In genomic region chr4:155343415-155344298, GRCm38 (mm10) we compare ENCODE assay signal across 12 mouse cellular contexts. TPM values are rescaled to one million over a fixed set of nuclear protein-coding genes. Genes with fewer than 3 reads are reported as not detected.
DNase-seq lines count a peak whose midpoint lies in the region; ATAC-seq lines count a peak whose summit lies in the region.
"Had no signal": no experiment of that assay in that cellular context is flagged by ENCODE, and none has a peak within 500 bp of the region (broad histone marks: within the 10 kb centered on the region; RNA-seq: fewer than 3 reads in every experiment).

No protein-coding gene starts in this region.

- no peaks in the 10 kb centered on the region for H3K36me3 ChIP-seq in hindbrain, embryonic 11.5 days (ENCODE audit: control insufficient read depth, insufficient read depth, low read length)
- H3K36me3 ChIP-seq in midbrain, embryonic 16.5 days (ENCODE audit: control insufficient read depth, insufficient read depth, low read length): no peaks in the 10 kb centered on the region
- H3K36me3 ChIP-seq in kidney, embryonic 14.5 days (ENCODE audit: control insufficient read depth, insufficient read depth, low read length): no peaks in the 10 kb centered on the region
- H3K36me3 ChIP-seq: embryonic facial prominence, embryonic 15.5 days had no signal

- H3K27me3 ChIP-seq in hindbrain, embryonic 11.5 days (ENCODE audit: control insufficient read depth, insufficient read depth, low read length): peaks cover 5% of the 10 kb centered on the region; the same call in 1 of the 2 replicates
- H3K27me3 ChIP-seq in midbrain, embryonic 16.5 days (ENCODE audit: control insufficient read depth, insufficient read depth, low read depth, low read length): no peaks in the 10 kb centered on the region
- peaks cover 26% of the 10 kb centered on the region for H3K27me3 ChIP-seq in kidney, embryonic 14.5 days (ENCODE audit: control insufficient read depth, insufficient read depth, low read length)

- peak overlapping the region; percentile 76 for H3K4me2 ChIP-seq in hindbrain, embryonic 11.5 days (replicated peaks; ENCODE audit: low read depth, low read length)
- H3K4me2 ChIP-seq in midbrain, embryonic 16.5 days (ENCODE audit: low read length): peak overlapping the region; percentile 95
- no peak overlapping the region for H3K4me2 ChIP-seq in kidney, embryonic 14.5 days (replicated peaks; ENCODE audit: low read depth, low read length)

- H3K9ac ChIP-seq in hindbrain, embryonic 11.5 days (ENCODE audit: low read depth, low read length): peak overlapping the region; percentile 29; the same call in 1 of the 2 replicates
- H3K9ac ChIP-seq in midbrain, embryonic 16.5 days (ENCODE audit: low read depth, low read length): peak overlapping the region; percentile 84
- H3K9ac ChIP-seq in kidney, embryonic 14.5 days (ENCODE audit: low read depth, low read length): no peak overlapping the region
- H3K9ac ChIP-seq: embryonic facial prominence, embryonic 15.5 days had no signal

- H3K4me1 ChIP-seq in hindbrain, embryonic 11.5 days (replicated peaks; ENCODE audit: control insufficient read depth, insufficient read depth, low read length): peaks cover 4% of the 10 kb centered on the region; the same call in 1 of the 2 replicates
- H3K4me1 ChIP-seq in midbrain, embryonic 16.5 days (ENCODE audit: control insufficient read depth, insufficient read depth, low read length): peaks cover 23% of the 10 kb centered on the region
- H3K4me1 ChIP-seq in kidney, embryonic 14.5 days (ENCODE audit: control insufficient read depth, insufficient read depth, low read length): peaks cover 7% of the 10 kb centered on the region; the same call in 1 of the 2 replicates

- no peaks in the 10 kb centered on the region for H3K9me3 ChIP-seq in hindbrain, embryonic 11.5 days (ENCODE audit: control insufficient read depth, low read length)
- H3K9me3 ChIP-seq in midbrain, embryonic 16.5 days (replicated peaks; ENCODE audit: control insufficient read depth, low read length, poor library complexity, severe bottlenecking): no peaks in the 10 kb centered on the region
- H3K9me3 ChIP-seq in kidney, embryonic 14.5 days (ENCODE audit: control insufficient read depth, low read length): no peaks in the 10 kb centered on the region
- H3K9me3 ChIP-seq: embryonic facial prominence, embryonic 15.5 days had no signal

- no peak for ATAC-seq in hindbrain, embryonic 11.5 days (ENCODE audit: low FRiP score)
- ATAC-seq in midbrain, embryonic 16.5 days: no peak
- no peak for ATAC-seq in kidney, embryonic 14.5 days (ENCODE audit: low FRiP score, low TSS enrichment)
- ATAC-seq: inflammation-experienced regulatory T-cells, adult 6 months had no signal

- peak overlapping the region; percentile 51 for H3K4me3 ChIP-seq in hindbrain, embryonic 11.5 days (ENCODE audit: low read depth, low read length)
- H3K4me3 ChIP-seq in midbrain, embryonic 16.5 days (ENCODE audit: low read depth, low read length): peak overlapping the region; percentile 62
- no peak overlapping the region for H3K4me3 ChIP-seq in kidney, embryonic 14.5 days (ENCODE audit: low read length)

- WGBS in hindbrain, embryonic 11.5 days: 82% methylated on average over 14 of the region's 14 CpGs
- 74% methylated on average over 14 of the region's 14 CpGs for WGBS in midbrain, embryonic 16.5 days
- WGBS in kidney, embryonic 14.5 days: 80% methylated on average over 14 of the region's 14 CpGs

- peak; percentile 18 to 46 for DNase-seq in layer of hippocampus, adult 18-20 months (ENCODE audit: low spot score in 2 of 2)
- DNase-seq in layer of hippocampus, adult 11-12 months (ENCODE audit: low spot score): no peak
- DNase-seq in cerebellum, adult 9-11 months: peak; percentile 78
- no peak for DNase-seq in hindbrain, embryonic 11.5 days (ENCODE audit: low spot score)
- no peak for DNase-seq in gastrocnemius, adult 8-10 months (ENCODE audit: low spot score in 2 of 2)
- no peak for DNase-seq in kidney, postnatal 4 days
- DNase-seq: heart, adult 18-20 months had no signal

- H3K27ac ChIP-seq in hindbrain, embryonic 11.5 days (ENCODE audit: low read depth, low read length): no peak overlapping the region
- peak overlapping the region; percentile 93 for H3K27ac ChIP-seq in midbrain, embryonic 16.5 days (ENCODE audit: low read length)
- no peak overlapping the region for H3K27ac ChIP-seq in kidney, embryonic 14.5 days (ENCODE audit: low read depth, low read length)
- H3K27ac ChIP-seq: embryonic facial prominence, embryonic 15.5 days had no signal

RNA-seq across cellular contexts. Expression of gene Prkcz, which starts 17.5 kb away (rescaled TPM):
- total RNA-seq in layer of hippocampus, adult 18-20 months (2021): 100 to 1,000 TPM; 160 to 168 TPM
- polyA plus RNA-seq in hindbrain, embryonic 11.5 days (2014; fragmentation: Nextera tagmentation; extraction: Ambion mirVana): 18.3 and 19.6 TPM in 2 replicates
- polyA plus RNA-seq in midbrain, embryonic 16.5 days (2015; fragmentation: Nextera tagmentation; extraction: Ambion mirVana): 95.8 and 97.1 TPM in 2 replicates
- 1 to 10 TPM; 1.8 to 2.9 (median 2.4) TPM for total RNA-seq in gastrocnemius, adult 8-10 months (2022)
- polyA plus RNA-seq in kidney, embryonic 14.5 days (2014; fragmentation: Nextera tagmentation; extraction: Ambion mirVana): 7.8 and 10.2 TPM in 2 replicates

RNA-seq across cellular contexts. Expression of gene Gabrd, which starts 54.3 kb away (rescaled TPM):
- total RNA-seq in layer of hippocampus, adult 18-20 months (2021): 10 to 100 TPM; 26.8 to 27.0 TPM
- not detected in 2 replicates for polyA plus RNA-seq in hindbrain, embryonic 11.5 days (2014; fragmentation: Nextera tagmentation; extraction: Ambion mirVana)
- polyA plus RNA-seq in midbrain, embryonic 16.5 days (2015; fragmentation: Nextera tagmentation; extraction: Ambion mirVana): 0.22 and 0.26 TPM in 2 replicates
- total RNA-seq in gastrocnemius, adult 8-10 months (2022): under 1 TPM; 0.67 to 0.92 (median 0.76) TPM
- 0.07 TPM in 1 of 2 replicates, not detected in the other for polyA plus RNA-seq in kidney, embryonic 14.5 days (2014; fragmentation: Nextera tagmentation; extraction: Ambion mirVana)
- total RNA-seq: heart, adult 18-20 months had no signal
- polyA plus RNA-seq: C2C12 had no signal

Comparison
In these comparisons a context has a peak if more than half of its experiments do, and no peak if none do; other contexts are left out.
1. DNase-seq: peak in layer of hippocampus, adult 18-20 months (2 of 2) and cerebellum, adult 9-11 months (single experiment); none in layer of hippocampus, adult 11-12 months (single experiment), hindbrain, embryonic 11.5 days (single experiment), gastrocnemius, adult 8-10 months (0 of 2) and kidney, postnatal 4 days (0 of 2).